Mouse (Mus musculus) spleen, adult 2 months (tissue): ENCODE results near the gene Gimap1.

Source experiments
- CTCF ChIP-seq: fragments of 200-500 bp; IDR thresholded peaks from 2 replicates; pipeline ENCODE4 v1.5.1; 2011; ENCODE audit warnings: mild to moderate bottlenecking, inconsistent platforms; ENCODE audit not compliant: insufficient read depth, insufficient read length, insufficient replicate concordance; ENCODE audit errors: extremely low read depth
- POLR2A ChIP-seq: fragments of 200-500 bp; IDR thresholded peaks from 2 replicates; pipeline ENCODE4 v1.6.1; 2011; ENCODE audit warnings: low read depth, low read length, inconsistent platforms

DNA sequence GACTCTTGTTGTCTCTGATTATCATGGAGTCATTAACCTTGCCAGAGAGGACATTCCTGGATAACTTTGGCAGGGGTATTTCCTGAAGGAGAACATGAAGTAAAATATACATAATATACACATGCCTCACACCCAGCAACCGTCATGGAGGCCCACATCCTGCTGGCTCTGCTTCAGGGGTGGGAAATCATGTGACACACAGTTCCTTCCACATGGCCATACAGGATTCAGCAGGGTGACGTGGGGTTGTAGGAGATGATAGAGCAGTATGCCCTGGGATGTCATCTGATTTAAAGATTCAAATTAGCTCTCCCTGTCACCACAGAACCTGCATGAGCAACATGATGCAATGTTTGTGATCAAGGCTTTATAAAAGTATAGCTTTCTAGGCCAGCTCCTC lies 49.0 kb downstream of the Gimap1 start:
- TF ChIP-seq CTCF (no peak), POLR2A (no peak)
